Comparison of ENCODE assay signal across 8 mouse cellular contexts in genomic region chr3:105893941-105894391, GRCm38 (mm10). TPM values are rescaled to one million over a fixed set of nuclear protein-coding genes. Genes with fewer than 3 reads are reported as not detected.
A peak's percentile ranks its signal among the peaks of the same experiment; 100 is the strongest.
DNase-seq lines count a peak whose midpoint lies in the region; ATAC-seq lines count a peak whose summit lies in the region.

No protein-coding gene starts in this region.

- intact Hi-C loops in heart, postnatal 14 days (cut with DNase I), result loop anchor here (2.0 kb wide), 1 partner anchor 69 kb away; no protein-coding TSS in a partner anchor

- H3K36me3 ChIP-seq in liver, embryonic 11.5 days (ENCODE audit: control insufficient read depth, insufficient read depth, low read length), result no peaks in the 10 kb centered on the region

- H3K4me1 ChIP-seq in liver, embryonic 11.5 days (replicated peaks; ENCODE audit: control insufficient read depth, insufficient read depth, low read length), result peaks cover 38% of the 10 kb centered on the region

- no peak overlapping the region for H3K9ac ChIP-seq in liver, embryonic 11.5 days (ENCODE audit: low read depth, low read length)

- peak overlapping the region; percentile 55 for H3K4me2 ChIP-seq in liver, embryonic 11.5 days

- WGBS in liver, embryonic 11.5 days, result 36% methylated on average over 6 of the region's 6 CpGs

- H3K4me3 ChIP-seq in liver, embryonic 11.5 days (ENCODE audit: low read depth, low read length), result no peak overlapping the region

- no peaks in the 10 kb centered on the region for H3K9me3 ChIP-seq in liver, embryonic 11.5 days (ENCODE audit: control insufficient read depth, low read length)

- ATAC-seq in CD4-positive, CD25-positive, alpha-beta regulatory T cell, adult 4 months, result no peak
- no peak for ATAC-seq in liver, embryonic 11.5 days (replicated peaks; ENCODE audit: low FRiP score)

- H3K27ac ChIP-seq in liver, embryonic 11.5 days (ENCODE audit: low read depth, low read length), result peak overlapping the region; percentile 32; the same call in 1 of the 2 replicates

- peak; percentile 14 for DNase-seq in CD4-positive, CD25-positive, alpha-beta regulatory T cell, adult 2 months (ENCODE audit: low read depth, low spot score)
- peak; percentile 65 for DNase-seq in 3134 (ENCODE audit: extremely low read depth, insufficient read length, low spot score)
- peak; percentile 54 for DNase-seq in embryo, embryonic 11 days
- peak; percentile 63 to 69 for DNase-seq in heart, postnatal 14 days
- no peak for DNase-seq in liver, embryonic 11.5 days (ENCODE audit: low spot score)
- peak; percentile 15 for DNase-seq in urinary bladder, postnatal 25 days (ENCODE audit: low spot score)
- no peak for DNase-seq in spleen, postnatal 10 days (ENCODE audit: low spot score in 2 of 2)

- H3K27me3 ChIP-seq in liver, embryonic 11.5 days (replicated peaks; ENCODE audit: control insufficient read depth, insufficient read depth, low read length), result no peaks in the 10 kb centered on the region

RNA-seq across cellular contexts. Expression of gene Tmigd3, which starts 23.3 kb away (rescaled TPM):
- polyA plus RNA-seq in CD4-positive, CD25-positive, alpha-beta regulatory T cell, adult 4 months (2017; shearing (Covaris generic)), result not detected
- total RNA-seq in heart, postnatal 14 days (2021), result under 1 TPM in 1 of 2 experiments, not detected in 1; 0.24 TPM
- 0.26 and 0.27 TPM in 2 replicates for polyA plus RNA-seq in liver, embryonic 11.5 days (2014; fragmentation: Nextera tagmentation; extraction: Ambion mirVana)

RNA-seq across cellular contexts. Expression of gene Adora3, which starts 23.3 kb away (rescaled TPM):
- polyA plus RNA-seq in CD4-positive, CD25-positive, alpha-beta regulatory T cell, adult 4 months (2017; shearing (Covaris generic)), result not detected
- under 1 TPM in 1 of 2 experiments, not detected in 1; 0.24 TPM for total RNA-seq in heart, postnatal 14 days (2021)
- 0.36 and 0.92 TPM in 2 replicates for polyA plus RNA-seq in liver, embryonic 11.5 days (2014; fragmentation: Nextera tagmentation; extraction: Ambion mirVana)

RNA-seq across cellular contexts. Expression of gene I830077J02Rik, which starts 38.5 kb away (rescaled TPM):
- under 1 TPM; 0.51 to 0.61 TPM for polyA plus RNA-seq in CD4-positive, CD25-positive, alpha-beta regulatory T cell, adult 4 months (2017; shearing (Covaris generic))
- total RNA-seq in heart, postnatal 14 days (2021), result under 1 TPM; 0.81 to 0.88 TPM
- 5.6 and 5.9 TPM in 2 replicates for polyA plus RNA-seq in liver, embryonic 11.5 days (2014; fragmentation: Nextera tagmentation; extraction: Ambion mirVana)

Comparison
In these comparisons a context has a peak if more than half of its experiments do, and no peak if none do; other contexts are left out.
1. DNase-seq: peak in CD4-positive, CD25-positive, alpha-beta regulatory T cell, adult 2 months (single experiment), 3134 (single experiment), embryo, embryonic 11 days (single experiment), heart, postnatal 14 days (2 of 2) and urinary bladder, postnatal 25 days (single experiment); none in liver, embryonic 11.5 days (single experiment) and spleen, postnatal 10 days (0 of 2).